Mouse (Mus musculus) midbrain, embryonic 13.5 days (tissue): ENCODE data around the gene P2rx2. TPM values are rescaled to one million over a fixed set of nuclear protein-coding genes. Genes with fewer than 3 reads are reported as not detected.

ENCODE experiments used
- ATAC-seq: fragments of 200-750 bp; cut with Nextera tagmentation; 2 replicates; pipeline ENCODE4 v1.8.0; 2017; ENCODE audit warnings: mild to moderate bottlenecking, moderate TSS enrichment, moderate library complexity
- H3K27ac ChIP-seq: fragments of 300-500 bp; sonication (generic); 2 replicates; pipeline ENCODE4 v1.5.1; 2015; ENCODE audit warnings: inconsistent platforms, mild to moderate bottlenecking, moderate library complexity
- H3K27me3 ChIP-seq: fragments of 300-500 bp; sonication (generic); 2 replicates; pipeline ENCODE4 v1.6.1; 2015; ENCODE audit warnings: mild to moderate bottlenecking, inconsistent platforms
- H3K36me3 ChIP-seq: fragments of 300-500 bp; sonication (generic); 2 replicates; pipeline ENCODE4 v1.6.1; 2015; ENCODE audit warnings: mild to moderate bottlenecking, inconsistent platforms
- H3K4me1 ChIP-seq: fragments of 300-500 bp; sonication (generic); replicated peaks from 2 replicates; pipeline ENCODE4 v1.6.1; 2015; ENCODE audit warnings: inconsistent platforms
- H3K4me2 ChIP-seq: fragments of 300-500 bp; sonication (generic); replicated peaks from 2 replicates; pipeline ENCODE4 v1.6.1; 2015; ENCODE audit warnings: moderate library complexity, mild to moderate bottlenecking, inconsistent platforms
- H3K4me3 ChIP-seq: fragments of 300-500 bp; sonication (generic); replicated peaks from 2 replicates; pipeline ENCODE4 v1.5.1; 2015; ENCODE audit warnings: mild to moderate bottlenecking, inconsistent platforms
- H3K9ac ChIP-seq: fragments of 300-500 bp; sonication (generic); replicated peaks from 2 replicates; pipeline ENCODE4 v1.6.1; 2015; ENCODE audit warnings: mild to moderate bottlenecking, inconsistent platforms
- H3K9me3 ChIP-seq: fragments of 300-500 bp; sonication (generic); 2 replicates; pipeline ENCODE4 v1.6.1; 2016; ENCODE audit warnings: mild to moderate bottlenecking, inconsistent platforms
- WGBS: fragments of 180-500 bp; shearing (Covaris S2); methylation state at CpG from one replicate; pipeline ENCODE4 v1.1.7; 2015; 5-methylcytosine and 5-hydroxymethylcytosine counted together
- polyA plus RNA-seq: library from polyadenylated mRNA; unstranded; fragments of >200 nt; fragmentation: Nextera tagmentation; extraction: Ambion mirVana; gene quantifications from 2 replicates; pipeline ENCODE4 v1.2.1, GENCODE M21; 2015

P2rx2 gene
- polyA plus RNA-seq, 1 experiment from 2014 or later: 3.2 TPM

- Histone ChIP-seq H3K4me3 (no peak overlapping the region), H3K4me1 (no peaks in the 10 kb centered on the region), H3K4me2 (no peak overlapping the region), H3K27ac (no peak overlapping the region), H3K9me3 (no peaks in the 10 kb centered on the region), H3K27me3 (no peaks in the 10 kb centered on the region), H3K9ac (no peak overlapping the region), H3K36me3 (peaks cover 46% of the 10 kb centered on the region)
- ATAC-seq: no peak
- WGBS: 98% methylated on average over 7 of the region's 7 CpGs
These were observed 34.2 kb downstream of the P2rx2 start for GRCm38 (mm10) chr5:110308861-110309260.

GRCm38 (mm10) chr5:110300591-110300990, 42.4 kb downstream of the P2rx2 start:
- Histone ChIP-seq H3K27ac (no peak overlapping the region), H3K4me2 (no peak overlapping the region), H3K9me3 (no peaks in the 10 kb centered on the region), H3K9ac (no peak overlapping the region), H3K36me3 (peaks cover 70% of the 10 kb centered on the region), H3K4me3 (no peak overlapping the region), H3K27me3 (no peaks in the 10 kb centered on the region), H3K4me1 (no peaks in the 10 kb centered on the region)
- no peak for ATAC-seq
- 96% methylated on average over 2 of the region's 2 CpGs for WGBS

- Histone ChIP-seq H3K36me3 (peaks cover 61% of the 10 kb centered on the region), H3K9me3 (no peaks in the 10 kb centered on the region), H3K4me1 (no peaks in the 10 kb centered on the region), H3K4me3 (no peak overlapping the region), H3K9ac (no peak overlapping the region), H3K4me2 (no peak overlapping the region), H3K27me3 (no peaks in the 10 kb centered on the region), H3K27ac (no peak overlapping the region)
- WGBS: 96% methylated on average over 1 of the region's 1 CpGs
- ATAC-seq: no peak
These were observed 46.4 kb downstream of the P2rx2 start for GRCm38 (mm10) chr5:110296637-110297036.

- no peak overlapping the region for H3K27ac ChIP-seq
- H3K36me3 ChIP-seq: peaks cover 38% of the 10 kb centered on the region
- H3K4me3 ChIP-seq: no peak overlapping the region
- H3K27me3 ChIP-seq: no peaks in the 10 kb centered on the region
- peaks cover 8% of the 10 kb centered on the region for H3K4me1 ChIP-seq
- no peak for ATAC-seq
- no peak overlapping the region for H3K4me2 ChIP-seq
- H3K9me3 ChIP-seq: no peaks in the 10 kb centered on the region
- WGBS: 92% methylated on average over 1 of the region's 1 CpGs
- no peak overlapping the region for H3K9ac ChIP-seq
These were observed 51.4 kb downstream of the P2rx2 start for GRCm38 (mm10) chr5:110291649-110292048.

Other genes with a start within 250 kb of the P2rx2 start
- gene Gm35315, start 248.8 kb downstream of the P2rx2 start, polyA plus RNA-seq: 0.61 and 0.93 TPM in 2 replicates
- 2.1 and 2.5 TPM in 2 replicates for gene Plcxd1, start 243.2 kb downstream of the P2rx2 start, polyA plus RNA-seq
- 52.6 and 53.3 TPM in 2 replicates for gene Gtpbp6, start 235.0 kb downstream of the P2rx2 start, polyA plus RNA-seq
- gene Zfp605, start 233.1 kb downstream of the P2rx2 start, polyA plus RNA-seq: 16.0 and 16.9 TPM in 2 replicates
- 106 and 111 TPM in 2 replicates for gene Chfr, start 207.4 kb downstream of the P2rx2 start, polyA plus RNA-seq
- gene Golga3, start 166.5 kb downstream of the P2rx2 start, polyA plus RNA-seq: 22.5 and 22.7 TPM in 2 replicates
- gene Ankle2, start 112.2 kb downstream of the P2rx2 start, polyA plus RNA-seq: 23.8 and 31.5 TPM in 2 replicates
- 87.1 and 91.5 TPM in 2 replicates for gene Pgam5, start 73.3 kb downstream of the P2rx2 start, polyA plus RNA-seq
- gene Pxmp2, start 57.0 kb downstream of the P2rx2 start, polyA plus RNA-seq: 9.2 and 10.2 TPM in 2 replicates
- 12.6 and 14.0 TPM in 2 replicates for gene Pole, start 56.9 kb downstream of the P2rx2 start, polyA plus RNA-seq
- gene Lrcol1, start 1.5 kb upstream of the P2rx2 start, polyA plus RNA-seq: not detected in 2 replicates
- 16.1 and 20.6 TPM in 2 replicates for gene Fbrsl1, start 105.3 kb upstream of the P2rx2 start, polyA plus RNA-seq
- 13.7 and 14.1 TPM in 2 replicates for gene Galnt9, start 201.1 kb upstream of the P2rx2 start, polyA plus RNA-seq